Mouse (Mus musculus) cerebellum, adult 9-11 months (tissue): ENCODE data around the gene Cd81.

Experiments
- DNase-seq: peaks from one replicate; pipeline ENCODE4 v3.0.0; 2022

Gene Cd81

DNA sequence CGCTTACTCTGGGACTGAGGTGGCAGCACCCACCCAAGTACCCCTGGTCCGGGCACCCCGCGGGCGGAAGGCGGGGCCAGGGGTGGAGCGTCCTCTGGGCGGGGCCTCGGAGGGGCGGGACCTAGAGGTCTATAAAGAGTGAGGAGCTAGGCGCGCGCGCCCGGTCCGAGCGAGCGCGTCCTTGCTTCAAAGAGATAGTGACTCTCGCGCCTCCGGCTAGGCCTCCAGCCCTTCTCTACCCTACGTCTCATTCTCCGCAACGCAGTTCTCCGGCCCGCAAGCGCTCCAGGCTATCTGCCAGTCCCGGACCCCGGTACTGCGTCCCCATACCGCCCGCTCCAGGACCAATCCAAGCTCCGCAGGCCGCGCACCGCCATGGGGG, at the start of gene Cd81:
Gene Cd81, plus strand, starts transcription at position 114 of the 382 bp plus-strand sequence.
- peak; percentile 81 for DNase-seq

GRCm38 (mm10) chr7:143004727-143005343, 47.7 kb upstream of the Cd81 start, which contains the start of gene Tspan32:
Gene Tspan32, plus strand, starts transcription at chr7:143005046.
- DNase-seq: no peak

DNA sequence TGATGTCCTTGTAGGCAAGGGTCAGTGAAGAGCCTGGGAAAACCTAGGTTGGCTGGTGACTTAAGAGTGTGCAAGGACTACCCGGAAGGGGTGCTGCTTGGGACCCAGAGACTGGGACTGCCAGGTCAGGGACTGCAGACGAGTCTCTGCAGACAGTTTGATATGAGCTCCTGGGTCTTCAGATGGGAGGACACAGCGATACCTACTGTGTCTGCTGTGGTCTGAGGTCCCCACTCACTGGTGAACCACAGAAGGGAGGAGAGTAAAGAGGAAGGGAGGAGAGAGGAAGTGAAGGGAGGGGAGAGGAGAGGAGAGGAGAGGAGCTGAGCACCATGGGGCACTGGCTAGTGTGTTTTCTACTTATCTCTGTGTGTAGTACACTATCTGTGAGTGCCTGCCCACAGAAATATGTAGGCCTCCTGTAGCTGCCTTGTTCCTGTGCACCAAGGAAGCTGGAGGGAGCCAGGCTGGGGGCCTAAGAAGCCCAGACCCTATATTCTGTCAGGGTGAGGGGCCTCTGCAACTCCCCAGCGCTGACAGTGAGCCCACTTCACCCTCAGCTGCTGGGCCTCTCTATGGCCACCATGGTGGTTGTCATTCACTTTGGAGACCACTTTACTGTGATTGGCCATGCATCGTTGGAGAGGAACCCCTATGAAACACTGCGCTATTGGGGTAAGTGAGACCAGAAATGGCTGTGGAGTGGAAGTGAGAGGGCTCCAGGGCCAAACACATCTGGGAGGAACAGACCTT, 47.0 kb upstream of the Cd81 start:
- no peak for DNase-seq

GRCm38 (mm10) chr7:143006097-143006755, 46.3 kb upstream of the Cd81 start:
- DNase-seq: no peak

GRCm38 (mm10) chr7:143006756-143007598, 45.6 kb upstream of the Cd81 start:
- no peak for DNase-seq

GRCm38 (mm10) chr7:143007599-143008369, 44.8 kb upstream of the Cd81 start:
- peak; percentile 83 for DNase-seq

DNA sequence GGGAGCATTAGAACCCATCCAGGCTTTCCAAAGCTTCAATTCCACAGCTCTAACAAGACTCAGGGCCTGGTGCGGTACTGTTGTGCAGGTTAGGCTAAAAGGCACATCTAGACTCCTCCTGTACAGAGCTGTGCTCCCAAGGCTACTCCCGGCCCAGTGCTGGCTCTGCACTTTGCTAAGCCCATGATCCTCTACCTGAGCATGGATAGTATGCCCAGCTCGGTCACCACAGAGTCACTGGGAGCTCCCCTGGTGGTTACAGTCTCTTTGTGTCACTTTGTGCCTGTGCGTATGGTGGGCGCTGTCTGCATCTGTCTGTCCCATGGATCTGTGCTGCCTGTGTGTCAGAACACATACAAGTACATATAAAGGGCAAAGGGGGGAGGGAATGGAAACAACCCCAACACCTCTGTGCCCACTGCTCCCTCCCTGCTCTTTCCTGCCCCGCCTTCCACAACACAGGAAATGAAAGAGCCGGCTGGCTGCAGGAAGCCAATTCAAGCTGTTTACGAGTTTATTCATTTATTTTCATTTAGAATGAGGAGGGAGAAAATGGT, 44.1 kb upstream of the Cd81 start:
- DNase-seq: no peak

DNA sequence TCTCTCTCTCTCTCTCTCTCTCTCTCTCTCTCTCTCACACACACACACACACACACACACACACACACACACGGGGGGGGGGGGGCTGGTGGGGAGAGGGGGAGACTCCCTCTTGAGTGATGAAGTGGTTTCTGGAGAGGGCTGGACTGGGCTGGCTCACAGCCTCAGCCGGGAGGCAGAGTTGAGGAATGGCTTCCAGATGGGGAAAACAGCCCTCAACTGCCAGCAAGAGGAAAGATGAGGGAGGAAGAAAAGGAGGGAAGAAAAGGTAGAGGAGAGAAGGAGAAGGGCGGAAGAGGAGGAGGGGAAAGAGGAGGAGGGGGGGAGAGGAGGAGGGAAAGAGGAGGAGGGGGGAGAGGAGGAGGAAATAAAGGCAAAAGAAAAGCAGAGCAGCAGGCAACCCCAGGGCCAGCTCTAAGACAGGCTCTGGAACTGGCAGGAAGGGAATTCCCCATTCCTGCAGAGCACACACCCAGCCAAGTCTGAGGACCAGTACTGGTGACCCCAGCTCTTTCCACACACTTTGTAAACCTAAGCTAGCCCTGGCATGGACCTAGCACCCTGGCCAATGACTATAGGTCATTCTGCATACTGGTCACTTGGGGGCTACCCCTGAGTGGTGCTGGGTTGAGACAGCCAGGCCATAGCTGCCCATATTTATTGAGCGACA, 43.4 kb upstream of the Cd81 start:
- DNase-seq: no peak

GRCm38 (mm10) chr7:143009996-143010395, 42.5 kb upstream of the Cd81 start:
- no peak for DNase-seq

GRCm38 (mm10) chr7:143011226-143011625, 41.3 kb upstream of the Cd81 start:
- no peak for DNase-seq

DNA sequence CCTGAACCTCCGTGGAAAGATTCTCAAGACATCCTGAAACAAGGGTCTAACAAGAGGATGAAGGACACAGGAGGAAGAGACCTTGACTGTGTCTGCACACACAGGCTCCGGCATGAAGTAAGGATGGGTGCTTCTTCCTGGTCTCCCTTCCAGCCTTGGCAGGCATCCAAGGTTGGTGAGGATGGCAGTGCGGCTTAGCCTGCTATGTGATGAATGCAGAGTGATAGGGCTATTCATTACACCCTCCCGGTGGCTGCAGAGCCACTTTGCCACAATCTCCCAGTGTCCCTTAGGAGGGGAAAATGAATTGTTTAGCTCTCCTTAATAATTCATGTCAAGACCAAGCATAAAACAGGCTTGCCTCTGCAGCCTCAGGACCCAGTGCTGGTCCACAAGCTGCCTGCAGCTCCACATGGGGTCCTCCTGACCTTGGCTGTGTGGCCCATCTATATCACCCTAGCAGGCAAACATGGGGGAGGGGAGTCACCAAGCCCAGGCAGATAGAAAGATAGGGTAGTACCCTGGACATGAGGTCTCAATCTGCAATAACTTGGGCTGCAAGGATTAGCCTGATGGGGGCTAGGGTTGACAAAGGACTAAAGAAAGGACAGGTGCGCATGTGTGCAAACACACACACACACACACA, 40.2 kb upstream of the Cd81 start:
- no peak for DNase-seq

GRCm38 (mm10) chr7:143013420-143014178, 38.9 kb upstream of the Cd81 start:
- peak; percentile 80 for DNase-seq

GRCm38 (mm10) chr7:143014862-143015659, 37.5 kb upstream of the Cd81 start:
- DNase-seq: no peak

GRCm38 (mm10) chr7:143015755-143016423, 36.6 kb upstream of the Cd81 start:
- peak; percentile 30 for DNase-seq

GRCm38 (mm10) chr7:143016424-143017142, 36.0 kb upstream of the Cd81 start:
- no peak for DNase-seq

- no peak for DNase-seq
These were observed 35.4 kb upstream of the Cd81 start for GRCm38 (mm10) chr7:143017181-143017580.

GRCm38 (mm10) chr7:143020040-143020439, 32.5 kb upstream of the Cd81 start:
- DNase-seq: no peak

- DNase-seq: no peak
These were observed 31.8 kb upstream of the Cd81 start for GRCm38 (mm10) chr7:143020764-143021163.
